Mouse (Mus musculus) heart, embryonic 11.5 days (tissue): ENCODE measurements around the gene Dhtkd1. TPM values are rescaled to one million over a fixed set of nuclear protein-coding genes. Genes with fewer than 3 reads are reported as not detected.

ENCODE experiments used
- ATAC-seq: fragments of 200-750 bp; cut with Nextera tagmentation; replicated peaks from 2 replicates; pipeline ENCODE4 v1.8.0; 2017; ENCODE audit warnings: moderate library complexity; ENCODE audit not compliant: insufficient number of reproducible peaks, low FRiP score, low TSS enrichment
- H3K27ac ChIP-seq: fragments of 300-500 bp; sonication (generic); 2 replicates; pipeline ENCODE4 v1.5.1; 2014; ENCODE audit warnings: mild to moderate bottlenecking, low read depth, low read length
- H3K27me3 ChIP-seq: fragments of 300-500 bp; sonication (generic); 2 replicates; pipeline ENCODE4 v1.6.1; 2014; ENCODE audit warnings: mild to moderate bottlenecking, low read length, mixed read lengths; ENCODE audit not compliant: control insufficient read depth, insufficient read depth
- H3K36me3 ChIP-seq: fragments of 300-500 bp; sonication (generic); 2 replicates; pipeline ENCODE4 v1.6.1; 2014; ENCODE audit warnings: mild to moderate bottlenecking, low read length, moderate library complexity, mixed read lengths; ENCODE audit not compliant: control insufficient read depth, insufficient read depth
- H3K4me1 ChIP-seq: fragments of 300-500 bp; sonication (generic); 2 replicates; pipeline ENCODE4 v1.6.1; 2014; ENCODE audit warnings: low read length; ENCODE audit not compliant: control insufficient read depth, insufficient read depth
- H3K4me2 ChIP-seq: fragments of 300-500 bp; sonication (generic); 2 replicates; pipeline ENCODE4 v1.6.1; 2014; ENCODE audit warnings: mild to moderate bottlenecking, moderate library complexity
- H3K4me3 ChIP-seq: fragments of 300-500 bp; sonication (generic); 2 replicates; pipeline ENCODE4 v1.5.1; 2014; ENCODE audit warnings: low read depth, low read length
- H3K9ac ChIP-seq: fragments of 300-500 bp; sonication (generic); 2 replicates; pipeline ENCODE4 v1.6.1; 2014; ENCODE audit warnings: mild to moderate bottlenecking, low read depth, low read length, moderate library complexity
- H3K9me3 ChIP-seq: fragments of 300-500 bp; sonication (generic); replicated peaks from 2 replicates; pipeline ENCODE4 v1.6.1; 2016; ENCODE audit warnings: low read length; ENCODE audit not compliant: control insufficient read depth
- WGBS: fragments of 180-500 bp; shearing (Covaris S2); extraction: QIAGEN DNeasy Blood & Tissue Kit; methylation state at CpG from one replicate; pipeline ENCODE4 v1.1.7; 2014; ENCODE audit not compliant: insufficient replicate concordance; 5-methylcytosine and 5-hydroxymethylcytosine counted together
- polyA plus RNA-seq: library from polyadenylated mRNA; unstranded; fragments of >200 nt; fragmentation: Nextera tagmentation; extraction: Ambion mirVana; gene quantifications from 2 replicates; pipeline ENCODE4 v1.2.1, GENCODE M21; 2014

Gene Dhtkd1
- polyA plus RNA-seq, 1 experiment from 2014 or later = 1.9 TPM

GRCm38 (mm10) chr2:5940936-5941335 is 1.7 kb downstream of the Dhtkd1 start:
- 91% methylated on average over 9 of the region's 9 CpGs for WGBS
- no peak overlapping the region for H3K4me2 ChIP-seq
- no peaks in the 10 kb centered on the region for H3K9me3 ChIP-seq
- no peaks in the 10 kb centered on the region; the same call in 1 of the 2 replicates for H3K4me1 ChIP-seq
- no peaks in the 10 kb centered on the region for H3K36me3 ChIP-seq
- no peak overlapping the region for H3K27ac ChIP-seq
- no peaks in the 10 kb centered on the region for H3K27me3 ChIP-seq
- H3K9ac ChIP-seq = no peak overlapping the region
- no peak overlapping the region for H3K4me3 ChIP-seq
- no peak for ATAC-seq

DNA sequence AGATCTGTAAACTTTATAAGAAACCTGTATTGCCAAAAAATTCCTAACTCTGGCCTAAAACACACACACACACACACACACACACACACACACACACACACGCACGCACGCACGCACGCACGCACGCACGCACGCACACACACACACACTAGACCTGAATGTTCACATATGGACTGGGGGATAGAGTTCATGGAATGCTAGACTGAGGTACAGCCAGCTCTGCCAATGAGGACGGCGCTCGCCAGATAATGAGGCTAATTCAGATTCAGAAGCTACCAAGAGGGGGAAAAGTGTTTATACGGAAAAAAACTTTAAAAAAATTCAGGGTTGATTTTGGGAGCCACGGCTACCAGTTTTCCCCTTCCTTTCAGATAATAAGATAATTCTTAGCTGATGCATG is 2.7 kb downstream of the Dhtkd1 start:
- no peak overlapping the region for H3K9ac ChIP-seq
- no peaks in the 10 kb centered on the region for H3K36me3 ChIP-seq
- H3K27ac ChIP-seq = no peak overlapping the region
- H3K27me3 ChIP-seq = no peaks in the 10 kb centered on the region
- no peak for ATAC-seq
- 81% methylated on average over 14 of the region's 14 CpGs for WGBS
- no peak overlapping the region for H3K4me2 ChIP-seq
- H3K4me3 ChIP-seq = no peak overlapping the region
- no peaks in the 10 kb centered on the region for H3K9me3 ChIP-seq
- H3K4me1 ChIP-seq = no peaks in the 10 kb centered on the region; the same call in 1 of the 2 replicates

DNA sequence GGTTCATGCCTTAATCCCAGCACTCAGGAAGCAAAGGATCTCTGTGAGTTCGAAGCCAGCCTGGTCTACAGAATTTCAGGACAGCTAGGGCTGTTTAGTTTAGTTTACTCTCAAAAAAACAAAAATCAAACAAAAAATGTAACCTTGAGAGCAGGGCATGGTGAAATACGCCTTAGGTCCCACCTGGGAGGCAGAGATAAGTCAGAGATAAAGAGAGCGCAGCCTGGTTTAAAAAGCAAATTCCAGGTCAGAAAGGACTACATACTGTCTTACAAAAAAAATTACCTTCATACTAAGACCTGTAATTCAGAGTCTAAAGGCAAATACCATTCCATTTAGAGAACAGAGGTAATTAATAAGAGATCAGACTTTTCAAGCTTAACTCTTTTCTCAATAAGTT is 3.3 kb downstream of the Dhtkd1 start:
- H3K9me3 ChIP-seq = no peaks in the 10 kb centered on the region
- WGBS = 68% methylated on average over 3 of the region's 3 CpGs
- H3K9ac ChIP-seq = no peak overlapping the region
- no peak for ATAC-seq
- H3K4me2 ChIP-seq = no peak overlapping the region
- no peaks in the 10 kb centered on the region for H3K36me3 ChIP-seq
- no peak overlapping the region for H3K4me3 ChIP-seq
- H3K27me3 ChIP-seq = no peaks in the 10 kb centered on the region
- H3K4me1 ChIP-seq = no peaks in the 10 kb centered on the region; the same call in 1 of the 2 replicates
- H3K27ac ChIP-seq = no peak overlapping the region

GRCm38 (mm10) chr2:5936550-5936949 is 6.0 kb downstream of the Dhtkd1 start:
- Histone ChIP-seq H3K36me3 (no peaks in the 10 kb centered on the region), H3K27me3 (no peaks in the 10 kb centered on the region), H3K4me1 (no peaks in the 10 kb centered on the region), H3K4me2 (no peak overlapping the region), H3K9ac (no peak overlapping the region), H3K4me3 (no peak overlapping the region), H3K27ac (no peak overlapping the region), H3K9me3 (no peaks in the 10 kb centered on the region)
- ATAC-seq = no peak
- 83% methylated on average over 4 of the region's 4 CpGs for WGBS

DNA sequence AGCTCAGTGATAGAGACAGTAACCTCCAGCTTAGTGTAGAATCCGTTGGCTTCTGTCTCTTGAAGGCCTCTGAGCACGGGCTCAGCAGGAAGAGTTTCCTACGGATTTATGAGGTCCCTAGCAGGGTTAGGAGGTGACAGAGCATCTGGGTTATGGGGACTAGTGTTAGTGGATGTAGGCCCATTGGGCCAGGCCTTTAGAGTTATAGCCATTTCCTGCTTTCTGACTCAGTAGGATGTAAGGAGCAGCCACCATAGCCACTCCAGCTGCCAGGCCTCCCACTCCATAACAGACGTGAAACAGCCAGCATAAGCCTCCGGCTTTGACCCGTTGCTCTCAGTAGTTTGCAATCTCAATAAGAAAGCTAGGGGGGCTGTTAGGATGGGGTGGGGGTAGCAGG is 6.5 kb downstream of the Dhtkd1 start:
- H3K9me3 ChIP-seq = no peaks in the 10 kb centered on the region
- H3K4me1 ChIP-seq = no peaks in the 10 kb centered on the region
- H3K4me3 ChIP-seq = no peak overlapping the region
- WGBS = 80% methylated on average over 6 of the region's 6 CpGs
- H3K36me3 ChIP-seq = no peaks in the 10 kb centered on the region
- no peak overlapping the region for H3K9ac ChIP-seq
- H3K27me3 ChIP-seq = no peaks in the 10 kb centered on the region
- H3K4me2 ChIP-seq = no peak overlapping the region
- no peak for ATAC-seq
- H3K27ac ChIP-seq = no peak overlapping the region

DNA sequence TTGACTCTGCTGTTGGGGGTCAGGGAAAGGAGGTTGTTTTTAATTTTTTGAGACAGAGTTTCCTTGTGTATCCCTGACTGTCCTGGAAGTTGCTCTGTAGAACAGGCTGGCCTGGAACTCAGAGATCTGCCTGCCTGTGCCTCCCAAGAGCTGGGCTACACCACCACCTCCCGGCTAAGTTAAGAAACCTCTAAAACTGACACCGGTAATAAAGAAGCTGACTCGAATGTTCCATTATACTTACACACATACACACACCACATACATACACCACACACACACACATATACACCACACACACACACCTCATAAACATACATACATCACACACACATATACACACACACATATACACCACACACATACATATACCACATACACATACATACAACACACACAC is 7.7 kb downstream of the Dhtkd1 start:
- Histone ChIP-seq H3K4me2 (no peak overlapping the region), H3K27ac (no peak overlapping the region), H3K4me3 (no peak overlapping the region), H3K4me1 (no peaks in the 10 kb centered on the region), H3K27me3 (no peaks in the 10 kb centered on the region), H3K9me3 (no peaks in the 10 kb centered on the region), H3K36me3 (no peaks in the 10 kb centered on the region), H3K9ac (no peak overlapping the region)
- no peak for ATAC-seq
- 79% methylated on average over 3 of the region's 3 CpGs for WGBS

- H3K4me3 ChIP-seq = no peak overlapping the region
- H3K9ac ChIP-seq = no peak overlapping the region
- no peak overlapping the region for H3K27ac ChIP-seq
- H3K4me2 ChIP-seq = no peak overlapping the region
- no peaks in the 10 kb centered on the region for H3K27me3 ChIP-seq
- ATAC-seq = no peak
- no peaks in the 10 kb centered on the region for H3K4me1 ChIP-seq
- 83% methylated on average over 5 of the region's 5 CpGs for WGBS
- no peaks in the 10 kb centered on the region for H3K9me3 ChIP-seq
- no peaks in the 10 kb centered on the region for H3K36me3 ChIP-seq
These were observed 10.7 kb downstream of the Dhtkd1 start for GRCm38 (mm10) chr2:5931938-5932337.

DNA sequence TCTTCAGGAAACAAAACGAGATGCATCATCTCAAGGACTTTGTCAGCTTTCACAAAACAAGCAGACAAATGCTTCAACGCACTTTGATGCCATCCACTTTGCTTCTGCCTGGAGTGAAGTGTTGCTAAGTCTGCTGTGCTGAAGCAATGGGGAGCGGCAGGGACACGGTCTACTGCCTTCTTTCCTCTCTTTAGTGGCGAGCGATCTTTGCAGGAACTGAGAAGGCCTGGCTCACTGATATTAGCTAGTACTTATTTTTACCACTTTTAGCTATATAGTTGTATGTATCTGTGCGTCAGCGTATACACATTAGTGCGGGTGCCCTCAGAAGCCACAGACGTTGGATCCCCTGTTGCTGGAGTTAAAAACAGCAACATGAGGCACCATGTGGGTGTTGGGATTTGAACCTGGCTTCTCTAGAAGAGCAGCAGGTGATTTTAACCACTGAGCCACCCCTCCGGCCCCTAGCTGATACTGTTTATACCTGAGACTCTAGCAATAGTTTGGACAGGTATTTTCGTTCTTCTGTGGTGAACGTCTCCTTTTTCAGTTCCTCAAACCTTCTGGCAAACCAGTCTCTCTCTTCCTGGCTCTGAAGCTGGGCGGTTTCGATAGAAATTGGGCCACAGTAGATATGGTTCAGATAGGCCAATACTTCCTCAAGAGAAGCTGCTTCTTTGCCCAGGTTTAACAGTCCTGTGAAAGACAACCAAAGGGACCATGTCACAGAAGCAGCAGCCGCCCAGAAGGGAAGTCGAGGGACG is 12.1 kb downstream of the Dhtkd1 start:
- no peaks in the 10 kb centered on the region for H3K4me1 ChIP-seq
- no peak for ATAC-seq
- no peaks in the 10 kb centered on the region for H3K27me3 ChIP-seq
- no peak overlapping the region for H3K4me2 ChIP-seq
- H3K4me3 ChIP-seq = no peak overlapping the region
- no peaks in the 10 kb centered on the region for H3K9me3 ChIP-seq
- H3K27ac ChIP-seq = no peak overlapping the region
- 87% methylated on average over 18 of the region's 18 CpGs for WGBS
- H3K9ac ChIP-seq = no peak overlapping the region
- no peaks in the 10 kb centered on the region for H3K36me3 ChIP-seq

GRCm38 (mm10) chr2:5929793-5930192 is 12.8 kb downstream of the Dhtkd1 start:
- WGBS = 86% methylated on average over 5 of the region's 5 CpGs
- Histone ChIP-seq H3K27me3 (no peaks in the 10 kb centered on the region), H3K4me2 (no peak overlapping the region), H3K4me3 (no peak overlapping the region), H3K9ac (no peak overlapping the region), H3K36me3 (no peaks in the 10 kb centered on the region), H3K9me3 (no peaks in the 10 kb centered on the region), H3K4me1 (no peaks in the 10 kb centered on the region), H3K27ac (no peak overlapping the region)
- no peak for ATAC-seq
